Mouse (Mus musculus): ENCODE measurements around the gene Strn3.

- TF ChIP-seq CTCF (IDR thresholded peaks at IDR 0.05; ENCODE audit: extremely low read depth, insufficient read depth, insufficient read length, insufficient replicate concordance) (no peak), POLR2A (IDR thresholded peaks at IDR 0.05; ENCODE audit: low read depth, low read length) (no peak)
Observed at GRCm38 (mm10) chr12:51569944-51570343, 121.8 kb downstream of the Strn3 start.
